Mouse (Mus musculus): ENCODE results near the gene Mast3. TPM values are rescaled to one million over a fixed set of nuclear protein-coding genes. Genes with fewer than 3 reads are reported as not detected.
"Not testable (repeated sequence)": the region's sequence is repeated elsewhere in the genome, so short reads cannot be mapped to it uniquely, and the experiment has no call there.

Mast3 gene
- total RNA-seq, 1 experiment from 2014 or later, result 22.9 TPM

GRCm38 (mm10) chr8:70834071-70834470, 29.2 kb upstream of the Mast3 start:
- no peak for DNase-seq

GRCm38 (mm10) chr8:70833520-70833919, 28.7 kb upstream of the Mast3 start:
- peak; percentile 84 for DNase-seq

GRCm38 (mm10) chr8:70833018-70833482, 28.2 kb upstream of the Mast3 start:
- DNase-seq, result peak; percentile 55

GRCm38 (mm10) chr8:70832371-70832770, 27.5 kb upstream of the Mast3 start:
- DNase-seq, result no peak

- DNase-seq, result no peak
Measured at GRCm38 (mm10) chr8:70831517-70831916, 26.7 kb upstream of the Mast3 start.

GRCm38 (mm10) chr8:70827796-70828195, 22.9 kb upstream of the Mast3 start:
- DNase-seq, result no peak

- DNase-seq, result no peak
Measured at GRCm38 (mm10) chr8:70827010-70827409, 22.2 kb upstream of the Mast3 start.

- DNase-seq, result no peak
Measured at GRCm38 (mm10) chr8:70825816-70826215, 21.0 kb upstream of the Mast3 start.

GRCm38 (mm10) chr8:70823802-70824201, 18.9 kb upstream of the Mast3 start:
- DNase-seq, result no peak

- not testable (repeated sequence) for DNase-seq
Measured at GRCm38 (mm10) chr8:70822594-70822993, 17.7 kb upstream of the Mast3 start.

GRCm38 (mm10) chr8:70821992-70822391, 17.1 kb upstream of the Mast3 start:
- DNase-seq, result no peak

GRCm38 (mm10) chr8:70821399-70821962, 16.6 kb upstream of the Mast3 start:
- peak; percentile 79 for DNase-seq

- peak; percentile 75 for DNase-seq
Measured at GRCm38 (mm10) chr8:70820101-70820935, 15.5 kb upstream of the Mast3 start.

- peak; percentile 67 for DNase-seq
Measured at GRCm38 (mm10) chr8:70816679-70817078, 11.8 kb upstream of the Mast3 start.

- no peak for DNase-seq
Measured at GRCm38 (mm10) chr8:70812885-70813284, 8.0 kb upstream of the Mast3 start.

- no peak for DNase-seq
Measured at GRCm38 (mm10) chr8:70812055-70812454, 7.2 kb upstream of the Mast3 start.

GRCm38 (mm10) chr8:70810962-70811680, 6.3 kb upstream of the Mast3 start:
- no peak for DNase-seq

- no peak for DNase-seq
Measured at GRCm38 (mm10) chr8:70808955-70809701, 4.3 kb upstream of the Mast3 start.

GRCm38 (mm10) chr8:70808239-70808638, 3.4 kb upstream of the Mast3 start, which contains the start of gene Il12rb1:
Gene Il12rb1 (plus strand): TSS chr8:70808449.
- no peak for DNase-seq

- DNase-seq, result no peak
Measured at GRCm38 (mm10) chr8:70807304-70807703, 2.5 kb upstream of the Mast3 start.

GRCm38 (mm10) chr8:70806541-70806940, 1.7 kb upstream of the Mast3 start:
- DNase-seq, result no peak
